Mouse (Mus musculus) lung, postnatal 0 days (tissue): ENCODE data around the gene Dcst1.

ENCODE experiments used
- CTCF ChIP-seq: IDR thresholded peaks from 2 replicates; pipeline ENCODE4 v1.5.1; 2016; ENCODE audit warnings: antibody characterized with exemption, mild to moderate bottlenecking
- EP300 ChIP-seq: IDR thresholded peaks from 2 replicates; pipeline ENCODE4 v1.6.1; 2016; ENCODE audit warnings: antibody characterized with exemption, mild to moderate bottlenecking, control low read depth

DNA sequence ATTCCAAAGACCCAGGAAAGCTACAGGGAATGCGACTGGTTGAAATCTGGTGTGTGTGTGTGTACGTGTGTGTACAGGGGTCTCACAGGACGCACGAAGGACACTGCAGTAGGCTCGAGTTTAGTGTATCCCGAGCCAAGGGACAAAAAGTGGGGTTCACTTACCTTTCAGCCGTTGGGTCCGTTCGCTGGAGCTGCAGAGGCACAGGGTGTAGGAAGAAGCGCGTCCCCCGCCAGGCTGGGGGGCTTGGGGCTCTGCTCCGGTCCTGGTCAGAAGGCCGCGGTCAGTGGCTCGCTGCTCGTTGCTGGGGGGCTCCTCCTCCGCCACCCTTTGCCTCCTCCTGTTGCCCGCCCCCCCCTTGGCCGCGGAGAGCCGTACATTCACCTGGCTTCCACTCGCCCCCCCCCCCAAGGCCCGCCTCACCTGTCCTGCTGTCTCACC is 27.8 kb upstream of the Dcst1 start:
- TF ChIP-seq CTCF (no peak), EP300 (no peak)
